Mouse (Mus musculus): ENCODE results near the gene Iqub. TPM values are rescaled to one million over a fixed set of nuclear protein-coding genes. Genes with fewer than 3 reads are reported as not detected.

Iqub gene
- 0.08 and 0.18 TPM in 2 replicates for polyA plus RNA-seq (2014; fragmentation: Nextera tagmentation; extraction: Ambion mirVana)

DNA sequence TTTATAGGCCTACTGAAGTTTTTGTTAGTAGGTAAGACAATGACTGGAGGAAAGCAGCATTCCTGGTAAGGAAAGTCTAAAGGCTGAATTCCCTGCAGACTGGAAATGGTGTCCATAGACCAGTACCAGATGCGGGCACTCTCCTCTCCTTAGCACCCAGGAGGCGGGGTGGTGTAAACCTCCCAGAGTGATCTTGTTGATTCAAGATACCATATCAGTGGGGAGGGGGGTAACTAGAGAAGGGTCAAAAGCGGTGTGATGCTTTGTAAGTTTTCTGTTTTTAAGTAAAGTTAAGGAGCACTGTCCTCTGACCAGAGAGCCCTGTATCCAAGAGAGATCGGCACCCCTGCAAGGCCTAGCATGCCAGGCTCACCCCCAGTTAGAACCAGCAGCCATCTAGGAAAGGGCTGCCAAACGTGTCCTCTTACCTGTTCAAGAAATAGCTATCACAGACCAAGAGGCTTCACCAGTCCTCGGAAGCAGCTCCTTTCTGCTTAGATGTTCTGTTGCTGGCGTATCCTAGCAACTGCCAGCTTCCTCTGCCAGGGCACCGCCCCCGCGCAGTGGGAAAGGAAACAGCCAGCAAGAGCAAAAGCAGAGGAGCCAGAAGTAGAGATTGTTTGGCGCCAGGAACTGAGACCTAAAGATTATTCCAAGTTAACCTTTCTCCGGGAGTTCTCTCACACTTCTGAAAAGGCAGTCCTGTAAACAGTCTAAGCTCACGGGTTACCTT is at the start of gene Iqub:
Gene Iqub (minus strand): TSS at position 516 of the 733 bp plus-strand sequence.
- 24% methylated on average over 13 of the region's 13 CpGs for WGBS
- no peaks in the 10 kb centered on the region for H3K9me3 ChIP-seq (ENCODE audit: control insufficient read depth, low read length)
- peak within 1 kb of the TSS; percentile 16; the same call in 1 of the 2 replicates for H3K9ac ChIP-seq (ENCODE audit: low read length)
- no peak within 1 kb of the TSS for H3K4me3 ChIP-seq (ENCODE audit: low read depth, low read length)
- H3K27ac ChIP-seq (ENCODE audit: low read depth, low read length), result no peak within 1 kb of the TSS
- no peaks in the 10 kb centered on the region for H3K27me3 ChIP-seq (ENCODE audit: control insufficient read depth, insufficient read depth, low read length)
- DNase-seq (ENCODE audit: low spot score, missing footprints) (peak; percentile 90), ATAC-seq (ENCODE audit: low FRiP score) (peak; percentile 86)
- peak within 1 kb of the TSS; percentile 21; the same call in 1 of the 2 replicates for H3K4me2 ChIP-seq
- peaks cover 7% of the 10 kb centered on the region for H3K4me1 ChIP-seq (ENCODE audit: control insufficient read depth, insufficient read depth, low read length)
- no peaks in the 10 kb centered on the region for H3K36me3 ChIP-seq (ENCODE audit: control insufficient read depth, insufficient read depth, low read length)

DNA sequence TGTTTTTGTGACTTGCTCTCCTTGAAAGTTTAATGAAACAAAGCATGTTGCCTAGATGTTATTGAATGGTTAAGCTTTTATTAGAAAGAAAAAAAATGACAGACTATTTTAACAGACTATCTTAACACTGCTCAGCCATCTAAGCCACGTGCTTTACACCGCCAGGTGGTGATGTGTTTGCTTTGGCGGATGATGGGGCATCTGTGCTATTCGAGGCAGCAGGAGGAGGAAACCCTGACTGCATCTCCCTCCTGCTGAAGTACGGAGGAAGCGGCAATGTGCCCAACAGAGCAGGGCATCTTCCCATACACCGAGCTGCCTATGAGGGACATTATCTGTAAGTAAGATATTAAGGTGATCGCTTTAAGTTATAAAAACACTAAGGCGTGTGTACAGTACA is 49.2 kb upstream of the Iqub start:
- ATAC-seq (ENCODE audit: low FRiP score) (no peak), DNase-seq (ENCODE audit: low spot score, missing footprints) (no peak)
- Histone ChIP-seq H3K27me3 (ENCODE audit: control insufficient read depth, insufficient read depth, low read length) (no peaks in the 10 kb centered on the region), H3K9ac (ENCODE audit: low read length) (no peak overlapping the region), H3K27ac (ENCODE audit: low read depth, low read length) (no peak overlapping the region), H3K4me1 (ENCODE audit: control insufficient read depth, insufficient read depth, low read length) (no peaks in the 10 kb centered on the region), H3K4me3 (ENCODE audit: low read depth, low read length) (no peak overlapping the region), H3K9me3 (ENCODE audit: control insufficient read depth, low read length) (no peaks in the 10 kb centered on the region), H3K36me3 (ENCODE audit: control insufficient read depth, insufficient read depth, low read length) (no peaks in the 10 kb centered on the region), H3K4me2 (no peak overlapping the region)
- 76% methylated on average over 9 of the region's 9 CpGs for WGBS

DNA sequence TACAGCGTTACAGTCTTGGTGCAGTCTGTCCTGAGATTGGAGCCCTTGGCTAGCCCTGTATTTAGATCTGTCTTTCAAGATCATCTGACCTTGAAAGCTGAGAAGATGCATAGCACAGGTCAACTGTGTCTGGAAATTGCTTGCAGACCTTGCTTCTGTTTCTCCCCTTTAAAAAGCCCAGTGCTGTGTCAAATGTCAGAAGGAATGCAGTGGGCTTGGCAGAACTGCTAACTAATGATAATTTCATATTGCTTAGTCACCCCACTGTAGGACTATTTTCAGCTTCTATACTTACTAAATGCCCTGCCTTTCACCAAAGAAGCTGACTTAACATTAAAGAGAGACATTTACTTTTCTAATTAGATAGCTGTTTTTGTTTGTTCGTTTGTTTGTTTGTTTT is 40.6 kb upstream of the Iqub start:
- no peaks in the 10 kb centered on the region for H3K36me3 ChIP-seq (ENCODE audit: control insufficient read depth, insufficient read depth, low read length)
- no peaks in the 10 kb centered on the region for H3K9me3 ChIP-seq (ENCODE audit: control insufficient read depth, low read length)
- H3K27me3 ChIP-seq (ENCODE audit: control insufficient read depth, insufficient read depth, low read length), result no peaks in the 10 kb centered on the region
- H3K4me3 ChIP-seq (ENCODE audit: low read depth, low read length), result no peak overlapping the region
- WGBS, result 81% methylated on average over 2 of the region's 2 CpGs
- ATAC-seq (ENCODE audit: low FRiP score) (no peak), DNase-seq (ENCODE audit: low spot score, missing footprints) (no peak)
- H3K27ac ChIP-seq (ENCODE audit: low read depth, low read length), result no peak overlapping the region
- no peak overlapping the region for H3K4me2 ChIP-seq
- no peak overlapping the region for H3K9ac ChIP-seq (ENCODE audit: low read length)
- H3K4me1 ChIP-seq (ENCODE audit: control insufficient read depth, insufficient read depth, low read length), result no peaks in the 10 kb centered on the region

DNA sequence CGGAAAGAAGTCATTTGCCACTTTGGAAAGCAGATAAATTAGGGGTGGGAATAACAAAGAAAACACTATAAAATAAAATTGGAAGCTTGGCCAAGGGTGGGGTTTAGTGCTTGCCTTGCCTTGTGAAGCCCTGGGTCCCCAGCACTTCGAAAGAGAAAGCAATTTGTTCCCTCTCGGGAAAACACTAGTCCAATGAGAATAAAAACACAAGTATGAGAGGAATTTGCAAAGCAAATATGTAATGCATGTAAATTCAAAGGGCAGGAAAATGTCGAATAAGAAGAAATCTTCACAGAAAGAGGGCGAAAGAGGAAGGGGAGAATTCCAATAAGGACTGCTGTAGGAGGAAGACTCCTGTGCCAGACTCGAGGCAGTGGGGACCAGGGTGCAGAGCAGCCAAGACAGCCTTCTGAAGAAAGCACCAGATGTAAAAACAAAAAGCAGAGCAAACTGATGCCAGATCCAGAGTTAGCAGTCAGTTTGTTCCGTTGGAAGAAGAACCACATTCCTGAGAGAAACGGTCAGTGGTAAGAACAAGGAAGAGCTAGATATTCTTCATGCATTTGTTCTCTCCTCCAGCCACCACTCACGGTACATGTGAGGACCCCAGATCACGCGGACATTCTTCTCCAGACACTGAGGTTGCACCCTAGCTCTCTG is 39.7 kb upstream of the Iqub start:
- no peaks in the 10 kb centered on the region for H3K27me3 ChIP-seq (ENCODE audit: control insufficient read depth, insufficient read depth, low read length)
- H3K4me3 ChIP-seq (ENCODE audit: low read depth, low read length), result no peak overlapping the region
- H3K27ac ChIP-seq (ENCODE audit: low read depth, low read length), result no peak overlapping the region
- no peak overlapping the region for H3K9ac ChIP-seq (ENCODE audit: low read length)
- no peaks in the 10 kb centered on the region for H3K9me3 ChIP-seq (ENCODE audit: control insufficient read depth, low read length)
- no peaks in the 10 kb centered on the region for H3K36me3 ChIP-seq (ENCODE audit: control insufficient read depth, insufficient read depth, low read length)
- no peaks in the 10 kb centered on the region for H3K4me1 ChIP-seq (ENCODE audit: control insufficient read depth, insufficient read depth, low read length)
- ATAC-seq (ENCODE audit: low FRiP score) (no peak), DNase-seq (ENCODE audit: low spot score, missing footprints) (no peak)
- H3K4me2 ChIP-seq, result no peak overlapping the region
- 78% methylated on average over 11 of the region's 11 CpGs for WGBS

DNA sequence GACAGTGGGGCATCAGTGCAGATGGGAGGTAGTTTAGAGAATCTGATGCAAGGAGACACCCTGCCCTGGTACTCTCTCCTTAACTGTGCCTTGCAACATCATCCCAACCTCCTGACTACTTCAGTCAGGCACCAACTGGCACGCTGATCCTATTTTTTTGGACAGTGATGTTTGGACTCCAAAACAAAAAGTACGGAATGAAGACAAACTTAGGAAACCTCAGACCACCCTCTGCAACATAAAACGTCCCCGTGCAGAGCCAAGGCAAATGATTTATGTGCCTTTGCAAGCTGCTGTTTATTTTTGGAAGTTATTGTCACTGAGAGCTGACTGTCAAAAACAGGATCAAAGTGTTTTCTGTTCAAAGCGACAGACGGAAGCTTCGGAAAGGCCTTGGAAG is 37.2 kb upstream of the Iqub start:
- DNase-seq (ENCODE audit: low spot score, missing footprints) (no peak), ATAC-seq (ENCODE audit: low FRiP score) (no peak)
- H3K27ac ChIP-seq (ENCODE audit: low read depth, low read length), result no peak overlapping the region
- no peaks in the 10 kb centered on the region for H3K36me3 ChIP-seq (ENCODE audit: control insufficient read depth, insufficient read depth, low read length)
- H3K9me3 ChIP-seq (ENCODE audit: control insufficient read depth, low read length), result no peaks in the 10 kb centered on the region
- no peak overlapping the region for H3K4me2 ChIP-seq
- no peak overlapping the region for H3K4me3 ChIP-seq (ENCODE audit: low read depth, low read length)
- no peak overlapping the region for H3K9ac ChIP-seq (ENCODE audit: low read length)
- 82% methylated on average over 7 of the region's 7 CpGs for WGBS
- H3K4me1 ChIP-seq (ENCODE audit: control insufficient read depth, insufficient read depth, low read length), result no peaks in the 10 kb centered on the region
- H3K27me3 ChIP-seq (ENCODE audit: control insufficient read depth, insufficient read depth, low read length), result no peaks in the 10 kb centered on the region

DNA sequence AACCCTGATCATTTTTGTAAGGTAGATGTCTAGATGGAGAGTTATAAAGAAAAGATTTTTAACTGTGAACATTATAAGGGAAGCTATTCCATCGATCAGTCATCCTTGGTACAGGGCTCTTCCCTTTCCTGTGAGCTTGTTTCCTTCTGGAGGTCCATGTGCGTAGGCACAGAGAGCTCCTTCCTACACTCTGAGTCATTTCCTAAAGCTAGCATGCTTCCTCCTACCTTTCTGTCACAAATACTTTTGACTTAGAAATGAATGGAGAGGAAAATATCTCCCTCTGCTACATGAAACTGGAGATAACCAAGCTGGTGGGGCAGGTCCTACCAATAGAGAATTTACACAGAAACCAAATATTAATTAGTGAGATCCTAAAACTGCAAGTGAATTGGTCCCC is 34.9 kb upstream of the Iqub start:
- WGBS, result 86% methylated on average over 2 of the region's 2 CpGs
- Histone ChIP-seq H3K36me3 (ENCODE audit: control insufficient read depth, insufficient read depth, low read length) (no peaks in the 10 kb centered on the region), H3K9me3 (ENCODE audit: control insufficient read depth, low read length) (no peaks in the 10 kb centered on the region), H3K27ac (ENCODE audit: low read depth, low read length) (no peak overlapping the region), H3K27me3 (ENCODE audit: control insufficient read depth, insufficient read depth, low read length) (no peaks in the 10 kb centered on the region), H3K4me1 (ENCODE audit: control insufficient read depth, insufficient read depth, low read length) (no peaks in the 10 kb centered on the region), H3K4me3 (ENCODE audit: low read depth, low read length) (no peak overlapping the region), H3K9ac (ENCODE audit: low read length) (no peak overlapping the region), H3K4me2 (no peak overlapping the region)
- no peak for DNase-seq (ENCODE audit: low spot score, missing footprints)
- ATAC-seq (ENCODE audit: low FRiP score), result no peak

DNA sequence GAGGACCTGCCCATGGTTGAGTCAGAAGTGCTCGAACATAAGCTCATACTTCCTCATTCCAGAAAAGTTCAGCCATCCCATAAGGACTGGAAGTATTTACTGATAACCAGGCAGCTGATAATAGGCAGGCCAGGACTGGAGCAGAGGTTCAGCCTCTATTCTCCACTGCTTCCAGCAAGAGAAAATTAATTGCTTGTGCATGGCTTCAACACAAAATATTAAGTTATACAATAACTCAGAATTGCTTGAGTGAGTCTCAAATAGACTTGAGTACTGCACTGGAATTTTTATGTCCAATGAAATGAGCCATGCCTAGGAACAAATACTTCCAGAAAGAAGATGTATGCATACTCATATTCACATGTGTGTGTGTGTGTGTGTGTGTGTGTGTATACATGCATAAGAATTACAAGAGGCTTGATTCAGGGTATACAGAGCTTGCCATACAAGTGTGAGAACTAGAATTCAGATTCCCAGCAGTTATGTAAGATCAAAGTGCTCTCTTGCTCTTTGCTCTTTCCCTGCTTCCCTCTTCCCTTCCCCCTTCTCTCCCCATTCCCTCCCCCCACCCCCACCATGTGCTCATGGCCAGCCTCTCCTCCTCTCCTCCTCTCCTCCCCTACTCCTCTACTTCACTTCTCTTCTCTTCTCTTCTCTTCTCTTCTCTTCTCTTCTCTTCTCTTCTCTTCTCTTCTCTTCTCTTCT is 32.0 kb upstream of the Iqub start:
- Histone ChIP-seq H3K36me3 (ENCODE audit: control insufficient read depth, insufficient read depth, low read length) (no peaks in the 10 kb centered on the region), H3K27me3 (ENCODE audit: control insufficient read depth, insufficient read depth, low read length) (no peaks in the 10 kb centered on the region), H3K4me2 (no peak overlapping the region), H3K4me1 (ENCODE audit: control insufficient read depth, insufficient read depth, low read length) (no peaks in the 10 kb centered on the region), H3K9ac (ENCODE audit: low read length) (no peak overlapping the region), H3K9me3 (ENCODE audit: control insufficient read depth, low read length) (no peaks in the 10 kb centered on the region), H3K27ac (ENCODE audit: low read depth, low read length) (no peak overlapping the region), H3K4me3 (ENCODE audit: low read depth, low read length) (no peak overlapping the region)
- ATAC-seq (ENCODE audit: low FRiP score) (no peak), DNase-seq (ENCODE audit: low spot score, missing footprints) (no peak)
- 88% methylated on average over 1 of the region's 1 CpGs for WGBS

DNA sequence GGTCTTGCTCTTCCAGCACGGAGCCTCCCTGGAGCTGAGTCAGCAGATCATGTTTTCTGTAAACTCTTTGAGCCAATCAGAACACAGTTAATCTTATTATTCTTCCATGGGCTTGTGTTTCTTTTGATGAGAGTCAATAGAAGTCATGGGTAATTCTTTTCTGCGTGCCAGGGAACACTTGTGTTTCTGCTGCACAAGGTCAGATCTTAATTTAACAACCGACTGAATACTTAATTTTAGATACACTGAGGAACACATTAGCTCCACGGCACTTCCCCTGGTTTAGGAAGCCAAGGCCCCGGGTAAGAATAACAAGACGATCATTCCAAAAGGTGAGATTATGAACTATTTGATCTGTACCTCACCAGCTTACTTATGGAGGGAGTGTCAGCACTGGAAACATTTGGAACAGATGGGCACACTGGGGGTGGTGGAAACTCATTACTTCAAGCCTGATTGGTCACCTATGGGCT is 28.3 kb upstream of the Iqub start:
- Histone ChIP-seq H3K9me3 (ENCODE audit: control insufficient read depth, low read length) (no peaks in the 10 kb centered on the region), H3K27me3 (ENCODE audit: control insufficient read depth, insufficient read depth, low read length) (no peaks in the 10 kb centered on the region), H3K9ac (ENCODE audit: low read length) (no peak overlapping the region), H3K4me2 (no peak overlapping the region), H3K27ac (ENCODE audit: low read depth, low read length) (no peak overlapping the region), H3K4me1 (ENCODE audit: control insufficient read depth, insufficient read depth, low read length) (no peaks in the 10 kb centered on the region), H3K36me3 (ENCODE audit: control insufficient read depth, insufficient read depth, low read length) (no peaks in the 10 kb centered on the region), H3K4me3 (ENCODE audit: low read depth, low read length) (no peak overlapping the region)
- WGBS, result 82% methylated on average over 6 of the region's 6 CpGs
- DNase-seq (ENCODE audit: low spot score, missing footprints) (no peak), ATAC-seq (ENCODE audit: low FRiP score) (no peak)

DNA sequence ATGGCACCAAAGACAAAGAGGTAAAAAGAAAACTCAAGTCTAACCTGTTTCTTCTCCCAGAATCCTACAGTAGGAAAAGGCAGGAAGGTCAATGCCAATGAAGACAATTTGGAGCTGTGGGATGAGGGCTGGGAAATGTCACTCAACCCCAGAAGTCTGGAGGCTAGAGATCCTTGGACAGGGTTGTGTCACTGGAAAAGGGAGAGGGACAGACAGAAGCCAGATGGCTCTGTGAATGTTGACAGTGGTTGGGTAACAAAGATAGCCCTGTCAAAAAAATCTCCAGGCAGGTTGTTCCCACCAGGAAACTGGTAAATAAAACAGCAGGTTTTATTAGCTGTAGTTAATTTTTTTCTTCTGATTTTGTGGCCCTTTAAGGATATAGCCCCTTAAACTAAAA is 27.5 kb upstream of the Iqub start:
- H3K9ac ChIP-seq (ENCODE audit: low read length), result no peak overlapping the region
- no peaks in the 10 kb centered on the region for H3K9me3 ChIP-seq (ENCODE audit: control insufficient read depth, low read length)
- H3K4me1 ChIP-seq (ENCODE audit: control insufficient read depth, insufficient read depth, low read length), result no peaks in the 10 kb centered on the region
- ATAC-seq (ENCODE audit: low FRiP score) (no peak), DNase-seq (ENCODE audit: low spot score, missing footprints) (no peak)
- H3K4me2 ChIP-seq, result no peak overlapping the region
- H3K4me3 ChIP-seq (ENCODE audit: low read depth, low read length), result no peak overlapping the region
- H3K27ac ChIP-seq (ENCODE audit: low read depth, low read length), result no peak overlapping the region
- no peaks in the 10 kb centered on the region for H3K36me3 ChIP-seq (ENCODE audit: control insufficient read depth, insufficient read depth, low read length)
- H3K27me3 ChIP-seq (ENCODE audit: control insufficient read depth, insufficient read depth, low read length), result no peaks in the 10 kb centered on the region
